ENCODE assay signal across 8 mouse cellular contexts in genomic region chr9:116468569-116469250, GRCm38 (mm10).
A peak's percentile ranks its signal among the peaks of the same experiment; 100 is the strongest.
DNase-seq lines count a peak whose midpoint lies in the region; ATAC-seq and TF ChIP-seq lines count a peak whose summit lies in the region.
"Had no signal": no experiment of that assay in that cellular context is flagged by ENCODE, and none has a peak within 500 bp of the region (broad histone marks: within the 10 kb centered on the region; RNA-seq: fewer than 3 reads in every experiment).

No protein-coding gene starts in this region.

- H3K27ac ChIP-seq in heart, embryonic 12.5 days (ENCODE audit: poor library complexity, severe bottlenecking) = no peak overlapping the region
- peak overlapping the region; percentile 81 for H3K27ac ChIP-seq in hindbrain, embryonic 14.5 days
- H3K27ac ChIP-seq in liver, embryonic 11.5 days (ENCODE audit: low read depth, low read length) = no peak overlapping the region
- H3K27ac ChIP-seq: embryonic facial prominence, embryonic 13.5 days had no signal

- H3K4me2 ChIP-seq in heart, embryonic 12.5 days = no peak overlapping the region
- no peak overlapping the region for H3K4me2 ChIP-seq in hindbrain, embryonic 14.5 days (replicated peaks)
- no peak overlapping the region for H3K4me2 ChIP-seq in liver, embryonic 11.5 days
- H3K4me2 ChIP-seq: embryonic facial prominence, embryonic 13.5 days had no signal

- H3K9me3 ChIP-seq in heart, embryonic 12.5 days (replicated peaks) = peaks cover 5% of the 10 kb centered on the region; the same call in 1 of the 2 replicates
- no peaks in the 10 kb centered on the region for H3K9me3 ChIP-seq in hindbrain, embryonic 14.5 days (ENCODE audit: control insufficient read depth, low read length)
- no peaks in the 10 kb centered on the region for H3K9me3 ChIP-seq in liver, embryonic 11.5 days (ENCODE audit: control insufficient read depth, low read length)
- H3K9me3 ChIP-seq: embryonic facial prominence, embryonic 13.5 days had no signal

- POLR2A ChIA-PET in Patski (lab: Charles Lee) = no interaction called here

- no peak for TF ChIP-seq CTCF in Patski (IDR thresholded peaks at IDR 0.05)

- in situ Hi-C loops in Patski (cut with MboI; ENCODE audit: low pct_unique_long_range_greater_than_20kb) = no loop called here

- ATAC-seq in heart, embryonic 12.5 days (ENCODE audit: insufficient number of reproducible peaks, low FRiP score) = no peak
- peak; percentile 76 for ATAC-seq in Patski
- peak; percentile 17; the same call in 1 of the 2 replicates for ATAC-seq in hindbrain, embryonic 14.5 days (ENCODE audit: low FRiP score)
- no peak for ATAC-seq in liver, embryonic 11.5 days (replicated peaks; ENCODE audit: low FRiP score)

- no peaks in the 10 kb centered on the region for H3K36me3 ChIP-seq in heart, embryonic 12.5 days
- H3K36me3 ChIP-seq in hindbrain, embryonic 14.5 days (replicated peaks; ENCODE audit: control insufficient read depth, insufficient read depth) = no peaks in the 10 kb centered on the region
- H3K36me3 ChIP-seq in liver, embryonic 11.5 days (ENCODE audit: control insufficient read depth, insufficient read depth, low read length) = no peaks in the 10 kb centered on the region
- H3K36me3 ChIP-seq: embryonic facial prominence, embryonic 13.5 days had no signal

- no peaks in the 10 kb centered on the region for H3K27me3 ChIP-seq in heart, embryonic 12.5 days (replicated peaks)
- H3K27me3 ChIP-seq in Patski = no peaks in the 10 kb centered on the region
- H3K27me3 ChIP-seq in hindbrain, embryonic 14.5 days (ENCODE audit: control insufficient read depth, insufficient read depth, low read length) = no peaks in the 10 kb centered on the region
- no peaks in the 10 kb centered on the region for H3K27me3 ChIP-seq in liver, embryonic 11.5 days (replicated peaks; ENCODE audit: control insufficient read depth, insufficient read depth, low read length)
- H3K27me3 ChIP-seq: embryonic facial prominence, embryonic 13.5 days had no signal

- peak; percentile 28 to 78 for DNase-seq in heart, adult 18-20 months
- DNase-seq in ES-CJ7 (ENCODE audit: low read depth, low spot score) = peak; percentile 27
- DNase-seq in Patski (ENCODE audit: low read depth, low spot score) = no peak
- peak; percentile 53 for DNase-seq in hindbrain, embryonic 14.5 days (ENCODE audit: low spot score)
- no peak for DNase-seq in liver, embryonic 11.5 days (ENCODE audit: low spot score)
- no peak for DNase-seq in layer of hippocampus, postnatal 10 days (ENCODE audit: low spot score in 2 of 2)

- no peaks in the 10 kb centered on the region for H3K4me1 ChIP-seq in heart, embryonic 12.5 days (replicated peaks)
- peaks cover 11% of the 10 kb centered on the region for H3K4me1 ChIP-seq in hindbrain, embryonic 14.5 days (replicated peaks; ENCODE audit: control insufficient read depth, insufficient read depth, low read length)
- H3K4me1 ChIP-seq in liver, embryonic 11.5 days (replicated peaks; ENCODE audit: control insufficient read depth, insufficient read depth, low read length) = no peaks in the 10 kb centered on the region

- 61% methylated on average over 10 of the region's 10 CpGs for WGBS in heart, embryonic 12.5 days
- 24% methylated on average over 10 of the region's 10 CpGs for WGBS in hindbrain, embryonic 14.5 days
- 69% methylated on average over 10 of the region's 10 CpGs for WGBS in liver, embryonic 11.5 days

- no peak overlapping the region for H3K9ac ChIP-seq in heart, embryonic 12.5 days
- H3K9ac ChIP-seq in hindbrain, embryonic 14.5 days = peak overlapping the region; percentile 31; the same call in 1 of the 2 replicates
- H3K9ac ChIP-seq in liver, embryonic 11.5 days (ENCODE audit: low read depth, low read length) = no peak overlapping the region
- H3K9ac ChIP-seq: embryonic facial prominence, embryonic 13.5 days had no signal

- no peak overlapping the region for H3K4me3 ChIP-seq in heart, embryonic 12.5 days
- no peak overlapping the region for H3K4me3 ChIP-seq in hindbrain, embryonic 14.5 days (replicated peaks; ENCODE audit: low read length)
- H3K4me3 ChIP-seq in liver, embryonic 11.5 days (ENCODE audit: low read depth, low read length) = no peak overlapping the region
- H3K4me3 ChIP-seq: embryonic facial prominence, embryonic 13.5 days had no signal

- CTCF ChIA-PET in Patski (lab: Charles Lee) = interaction anchor here (1.1 kb wide), 1 partner anchor 16 kb away, joined by 3 read pairs; no protein-coding TSS in a partner anchor

Comparison
In these comparisons a context has a peak if more than half of its experiments do, and no peak if none do; other contexts are left out.
1. DNase-seq: peak in heart, adult 18-20 months (2 of 2), ES-CJ7 (single experiment) and hindbrain, embryonic 14.5 days (single experiment); none in Patski (single experiment), liver, embryonic 11.5 days (single experiment) and layer of hippocampus, postnatal 10 days (0 of 2).
2. ATAC-seq: peak in Patski (single experiment) and hindbrain, embryonic 14.5 days (single experiment); none in heart, embryonic 12.5 days (single experiment) and liver, embryonic 11.5 days (single experiment).